Mouse (Mus musculus) heart, adult 2 months (tissue): ENCODE data around the gene Cops2. TPM values are rescaled to one million over a fixed set of nuclear protein-coding genes. Genes with fewer than 3 reads are reported as not detected.
A peak's percentile ranks its signal among the peaks of the same experiment; 100 is the strongest.

Source experiments
- DNase-seq, 2 experiments: peaks; one replicate each; pipeline ENCODE4 v3.0.0; 2021
- H3K27ac ChIP-seq: fragments of 200-600 bp; 2 replicates; pipeline ENCODE4 v1.8.1; 2022
- H3K27me3 ChIP-seq: fragments of 200-500 bp; 2 replicates; pipeline ENCODE4 v1.6.1; 2012; ENCODE audit warnings: mild to moderate bottlenecking, low read length, inconsistent platforms, mixed read lengths; ENCODE audit not compliant: control insufficient read depth, insufficient read depth
- H3K36me3 ChIP-seq: fragments of 200-500 bp; 2 replicates; pipeline ENCODE4 v1.6.1; 2012; ENCODE audit warnings: low read length, inconsistent platforms; ENCODE audit not compliant: control insufficient read depth, insufficient read depth
- H3K4me1 ChIP-seq: fragments of 200-500 bp; 2 replicates; pipeline ENCODE4 v1.6.1; 2011; ENCODE audit warnings: low read length; ENCODE audit not compliant: control insufficient read depth, insufficient read depth
- H3K4me3 ChIP-seq: fragments of 200-600 bp; 2 replicates; pipeline ENCODE4 v1.8.1; 2022
- H3K79me2 ChIP-seq: fragments of 200-500 bp; replicated peaks from 2 replicates; pipeline ENCODE4 v1.6.1; 2012; ENCODE audit warnings: mild to moderate bottlenecking, inconsistent platforms, low read length, moderate library complexity, mixed read lengths; ENCODE audit not compliant: control insufficient read depth, insufficient read depth
- H3K9ac ChIP-seq: fragments of 200-500 bp; 2 replicates; pipeline ENCODE4 v1.6.1; 2012; ENCODE audit warnings: low read depth, mild to moderate bottlenecking, control low read depth, inconsistent platforms, low read length, mixed read lengths
- CTCF ChIP-seq: fragments of 200-600 bp; IDR thresholded peaks from 2 replicates; pipeline ENCODE4 v1.8.1; 2022; ENCODE audit warnings: antibody characterized with exemption, mild to moderate bottlenecking, moderate library complexity
- EP300 ChIP-seq: fragments of 200-500 bp; IDR thresholded peaks from 2 replicates; pipeline ENCODE4 v1.6.1; 2011; ENCODE audit warnings: low read depth, low read length, control low read depth; ENCODE audit not compliant: insufficient read depth
- POLR2A ChIP-seq: fragments of 200-500 bp; IDR thresholded peaks from 2 replicates; pipeline ENCODE4 v1.6.1; 2011; ENCODE audit warnings: mild to moderate bottlenecking, low read depth, low read length, control low read depth; ENCODE audit not compliant: insufficient read depth
- WGBS: fragments of 180-500 bp; shearing (Covaris S2); methylation state at CpG from one replicate; pipeline ENCODE4 v1.1.7; 2018; 5-methylcytosine and 5-hydroxymethylcytosine counted together
- intact Hi-C: fragments of 180-260 bp; cut with DNase I; formaldehyde crosslinking; loops from one replicate; pipeline ENCODE4 v1.15.1; 2025
- long read RNA-seq: library from polyadenylated mRNA; stranded (forward); transcript quantifications from one replicate; pipeline ENCODE4 v2.0.0, GENCODE M21; 2021
- polyA plus RNA-seq: library from polyadenylated mRNA; depleted of rRNA; stranded (reverse); fragments of >200 nt; gene quantifications from 2 replicates; pipeline ENCODE4 v1.2.3, GENCODE M21; 2012; rRNA removed
- total RNA-seq, 2 experiments: library from RNA; stranded (reverse); gene quantifications; 2 replicates each; pipeline ENCODE4 v1.2.3; 2021

Cops2 gene
- total RNA-seq = 10 to 100 TPM; 83.9 to 85.4 TPM
- polyA plus RNA-seq = 10.3 and 29.0 TPM in 2 replicates
- long read RNA-seq, transcript Cops2-203 (13 exons, 3,392 nt) = minor isoform, 26 of 75 reads
- long read RNA-seq, transcript Cops2-201 (13 exons, 2,073 nt) = major isoform, 45 of 75 reads
- long read RNA-seq, partial matches to known transcripts = 3 of 75 reads
- long read RNA-seq, other reads (novel, unspliced or antisense) = 1 of 75 reads

- intact Hi-C loops = loop anchor here (1.0 to 2.0 kb wide), 2 partner anchors 76 to 293 kb away; partner anchors contain the start of gene Secisbp2l
- under 1% methylated on average over 48 of the region's 54 CpGs for WGBS
Observed at GRCm38 (mm10) chr2:125858521-125859280, at the start of gene Cops2, which contains the start of gene Galk2. Gene Cops2 (minus strand): TSS chr2:125859139. Gene Galk2 (plus strand): TSS chr2:125859109.

GRCm38 (mm10) chr2:125907580-125908255 lies 48.8 kb upstream of the Cops2 start:
- Histone ChIP-seq H3K4me3 (no peak overlapping the region), H3K79me2 (no peaks in the 10 kb centered on the region), H3K9ac (no peak overlapping the region), H3K27ac (no peak overlapping the region), H3K27me3 (no peaks in the 10 kb centered on the region), H3K4me1 (no peaks in the 10 kb centered on the region), H3K36me3 (no peaks in the 10 kb centered on the region)
- no peak for DNase-seq
- WGBS = 79% methylated on average over 4 of the region's 4 CpGs
- TF ChIP-seq CTCF = no peak
- TF ChIP-seq EP300 = no peak
- TF ChIP-seq POLR2A = no peak
- intact Hi-C loops = no loop called here

More at GRCm38 (mm10) chr2:125858521-125859280, at the start of gene Cops2, which contains the start of gene Galk2:
- TF ChIP-seq EP300 (peak; percentile 93), CTCF (no peak), POLR2A (peak; percentile 85)
- peak within 1 kb of the TSS; percentile 91 for H3K9ac ChIP-seq
- peaks cover 2% of the 10 kb centered on the region; the same call in 1 of the 2 replicates for H3K36me3 ChIP-seq
- H3K27me3 ChIP-seq = no peaks in the 10 kb centered on the region
- H3K4me1 ChIP-seq = no peaks in the 10 kb centered on the region; the same call in 1 of the 2 replicates
- H3K4me3 ChIP-seq = peak within 1 kb of the TSS; percentile 79
- H3K27ac ChIP-seq = peak within 1 kb of the TSS; percentile 79
- peaks cover 3% of the 10 kb centered on the region; the same call in 1 of the 2 replicates for H3K79me2 ChIP-seq
- DNase-seq = peak; percentile 90 to 94

GRCm38 (mm10) chr2:125906407-125907066 lies 47.6 kb upstream of the Cops2 start:
- Histone ChIP-seq H3K4me3 (no peak overlapping the region), H3K4me1 (no peaks in the 10 kb centered on the region), H3K9ac (no peak overlapping the region), H3K79me2 (no peaks in the 10 kb centered on the region), H3K27ac (no peak overlapping the region), H3K36me3 (no peaks in the 10 kb centered on the region), H3K27me3 (no peaks in the 10 kb centered on the region)
- intact Hi-C loops = no loop called here
- 83% methylated on average over 4 of the region's 4 CpGs for WGBS
- DNase-seq = no peak
- no peak for TF ChIP-seq EP300
- TF ChIP-seq CTCF = no peak
- no peak for TF ChIP-seq POLR2A

- Histone ChIP-seq H3K36me3 (no peaks in the 10 kb centered on the region), H3K27ac (no peak overlapping the region), H3K79me2 (no peaks in the 10 kb centered on the region), H3K9ac (no peak overlapping the region), H3K4me3 (no peak overlapping the region), H3K27me3 (no peaks in the 10 kb centered on the region), H3K4me1 (no peaks in the 10 kb centered on the region)
- intact Hi-C loops = no loop called here
- no peak for DNase-seq
- TF ChIP-seq CTCF (no peak), EP300 (no peak), POLR2A (no peak)
- 81% methylated on average over 3 of the region's 3 CpGs for WGBS
Observed at GRCm38 (mm10) chr2:125901426-125901825, 42.5 kb upstream of the Cops2 start.

- Histone ChIP-seq H3K27me3 (no peaks in the 10 kb centered on the region), H3K4me1 (no peaks in the 10 kb centered on the region), H3K79me2 (no peaks in the 10 kb centered on the region), H3K4me3 (no peak overlapping the region), H3K9ac (no peak overlapping the region), H3K36me3 (no peaks in the 10 kb centered on the region), H3K27ac (no peak overlapping the region)
- 57% methylated on average over 6 of the region's 6 CpGs for WGBS
- DNase-seq = no peak
- TF ChIP-seq CTCF = no peak
- TF ChIP-seq POLR2A = no peak
- TF ChIP-seq EP300 = no peak
- intact Hi-C loops = no loop called here
Observed at GRCm38 (mm10) chr2:125900797-125901410, 42.0 kb upstream of the Cops2 start.
